Mouse (Mus musculus) midbrain, embryonic 11.5 days (tissue): ENCODE results near the gene Nek11. TPM values are rescaled to one million over a fixed set of nuclear protein-coding genes. Genes with fewer than 3 reads are reported as not detected.
A peak's percentile ranks its signal among the peaks of the same experiment; 100 is the strongest.

Experiments
- ATAC-seq: fragments of 200-750 bp; cut with Nextera tagmentation; 2 replicates; pipeline ENCODE4 v1.8.0; 2017; ENCODE audit warnings: moderate TSS enrichment, moderate library complexity; ENCODE audit not compliant: low FRiP score
- DNase-seq: peaks from one replicate; pipeline ENCODE4 v3.0.0; 2015; ENCODE audit warnings: low spot score; ENCODE audit errors: missing footprints
- H3K27ac ChIP-seq: fragments of 300-500 bp; sonication (generic); 2 replicates; pipeline ENCODE4 v1.5.1; 2014; ENCODE audit warnings: low read depth, low read length
- H3K27me3 ChIP-seq: fragments of 300-500 bp; sonication (generic); 2 replicates; pipeline ENCODE4 v1.6.1; 2014; ENCODE audit warnings: mild to moderate bottlenecking, low read length, moderate library complexity, mixed read lengths; ENCODE audit not compliant: control insufficient read depth, insufficient read depth
- H3K36me3 ChIP-seq: fragments of 300-500 bp; sonication (generic); 2 replicates; pipeline ENCODE4 v1.6.1; 2014; ENCODE audit warnings: mild to moderate bottlenecking, low read length, moderate library complexity, mixed read lengths; ENCODE audit not compliant: control insufficient read depth, insufficient read depth
- H3K4me1 ChIP-seq: fragments of 300-500 bp; sonication (generic); 2 replicates; pipeline ENCODE4 v1.6.1; 2014; ENCODE audit warnings: low read length; ENCODE audit not compliant: control insufficient read depth, insufficient read depth
- H3K4me2 ChIP-seq: fragments of 300-500 bp; sonication (generic); 2 replicates; pipeline ENCODE4 v1.6.1; 2014; ENCODE audit warnings: mild to moderate bottlenecking, moderate library complexity
- H3K4me3 ChIP-seq: fragments of 300-500 bp; sonication (generic); 2 replicates; pipeline ENCODE4 v1.5.1; 2014; ENCODE audit warnings: low read depth, low read length
- H3K9ac ChIP-seq: fragments of 300-500 bp; sonication (generic); 2 replicates; pipeline ENCODE4 v1.6.1; 2014; ENCODE audit warnings: low read length
- H3K9me3 ChIP-seq: fragments of 300-500 bp; sonication (generic); 2 replicates; pipeline ENCODE4 v1.6.1; 2016; ENCODE audit warnings: low read length; ENCODE audit not compliant: control insufficient read depth
- WGBS: fragments of 180-500 bp; shearing (Covaris S2); extraction: QIAGEN DNeasy Blood & Tissue Kit; methylation state at CpG from one replicate; pipeline ENCODE4 v1.1.7; 2014; 5-methylcytosine and 5-hydroxymethylcytosine counted together
- polyA plus RNA-seq: library from polyadenylated mRNA; unstranded; fragments of >200 nt; fragmentation: Nextera tagmentation; extraction: Ambion mirVana; gene quantifications from 2 replicates; pipeline ENCODE4 v1.2.1, GENCODE M21; 2014

The Nek11 gene
- polyA plus RNA-seq, 1 experiment from 2014 or later, result 0.79 TPM

DNA sequence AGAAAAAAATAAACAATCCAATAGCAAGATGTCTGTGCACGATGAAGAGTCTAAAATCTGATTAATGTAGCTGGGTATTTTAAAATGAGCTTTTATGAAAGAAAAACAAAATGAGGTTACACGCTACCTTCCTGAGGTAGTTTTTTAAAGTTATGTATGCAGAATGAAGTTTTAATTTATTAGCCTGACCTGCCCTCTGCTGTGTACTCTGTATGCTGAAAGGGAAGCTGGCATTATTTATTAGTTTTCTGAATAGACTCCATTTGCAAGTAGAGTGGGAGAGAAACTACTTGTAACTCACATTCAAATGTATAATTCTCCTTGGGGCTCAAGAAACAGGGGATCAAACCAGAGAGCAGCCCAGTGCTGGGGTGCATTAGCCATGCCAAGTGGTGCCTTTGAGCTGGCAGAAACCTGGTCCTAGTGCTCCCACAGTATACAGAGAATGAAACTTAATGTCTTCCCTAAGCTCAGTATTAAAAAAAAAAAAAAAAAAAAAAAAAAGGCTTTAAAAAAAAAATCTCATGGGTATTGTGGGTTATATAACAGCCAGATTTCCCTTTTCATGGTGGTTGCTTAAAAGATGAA lies 94.5 kb downstream of the Nek11 start:
- Histone ChIP-seq H3K27ac (no peak overlapping the region), H3K4me1 (no peaks in the 10 kb centered on the region), H3K4me3 (no peak overlapping the region), H3K9ac (no peak overlapping the region), H3K27me3 (peaks cover 7% of the 10 kb centered on the region; the same call in 1 of the 2 replicates), H3K9me3 (no peaks in the 10 kb centered on the region), H3K4me2 (no peak overlapping the region), H3K36me3 (no peaks in the 10 kb centered on the region)
- DNase-seq (no peak), ATAC-seq (no peak)
- 87% methylated on average over 2 of the region's 2 CpGs for WGBS

DNA sequence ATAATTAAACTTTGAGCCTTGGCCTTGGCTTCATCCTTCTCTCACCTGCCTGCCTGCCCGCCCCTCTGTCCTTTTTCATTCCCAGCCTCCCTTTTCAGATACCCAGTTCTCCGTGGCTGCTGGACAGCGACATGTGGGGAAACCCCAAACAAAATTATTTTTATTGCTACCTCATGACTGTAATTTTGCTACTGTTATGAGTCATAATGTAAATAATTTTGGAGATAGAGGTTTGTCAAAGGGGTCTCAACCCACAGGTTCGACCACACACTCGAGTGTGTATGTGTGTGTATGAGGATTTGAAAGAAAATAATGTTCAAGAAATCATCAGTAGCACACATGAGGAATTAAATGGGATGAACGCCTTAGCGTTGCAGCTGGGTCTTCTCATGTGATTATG lies 110.7 kb downstream of the Nek11 start:
- H3K9me3 ChIP-seq, result no peaks in the 10 kb centered on the region
- DNase-seq, result no peak
- H3K4me1 ChIP-seq, result 0 out of 2 replicates have a peak, but pooled peaks cover under 1% of the 10 kb centered on the region
- no peaks in the 10 kb centered on the region for H3K27me3 ChIP-seq
- ATAC-seq, result no peak
- no peak overlapping the region for H3K27ac ChIP-seq
- 39% methylated on average over 7 of the region's 7 CpGs for WGBS
- no peak overlapping the region for H3K9ac ChIP-seq
- no peak overlapping the region for H3K4me2 ChIP-seq
- H3K36me3 ChIP-seq, result no peaks in the 10 kb centered on the region
- H3K4me3 ChIP-seq, result no peak overlapping the region

DNA sequence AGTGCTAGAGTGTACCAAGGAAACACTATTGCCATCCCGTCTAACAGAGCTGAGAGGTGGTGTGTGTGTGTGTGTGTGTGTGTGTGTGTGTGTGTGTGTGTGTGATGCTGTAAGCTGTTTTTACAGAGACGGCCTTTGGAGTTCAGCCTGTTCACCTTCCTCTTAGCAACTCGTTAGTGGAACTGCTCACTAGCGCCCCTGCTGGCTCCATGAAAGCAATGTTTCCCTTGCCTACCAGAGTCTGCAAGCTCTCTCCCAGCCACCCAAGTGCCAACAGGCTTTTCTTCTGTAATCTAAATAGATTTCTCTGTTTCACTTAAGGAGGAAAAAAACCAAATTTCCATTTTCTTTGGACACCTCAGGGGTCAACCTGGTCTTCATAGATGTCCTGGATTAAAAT lies 112.6 kb downstream of the Nek11 start:
- DNase-seq, result peak; percentile 94
- Histone ChIP-seq H3K4me1 (no peaks in the 10 kb centered on the region), H3K36me3 (no peaks in the 10 kb centered on the region), H3K9me3 (no peaks in the 10 kb centered on the region), H3K27ac (no peak overlapping the region), H3K4me2 (no peak overlapping the region), H3K27me3 (no peaks in the 10 kb centered on the region), H3K9ac (no peak overlapping the region), H3K4me3 (no peak overlapping the region)
- no peak for ATAC-seq
- 18% methylated on average over 4 of the region's 4 CpGs for WGBS

GRCm38 (mm10) chr9:105274925-105275324 lies 120.4 kb downstream of the Nek11 start:
- Histone ChIP-seq H3K27me3 (no peaks in the 10 kb centered on the region), H3K4me3 (no peak overlapping the region), H3K4me1 (peaks cover 3% of the 10 kb centered on the region; the same call in 1 of the 2 replicates), H3K36me3 (no peaks in the 10 kb centered on the region), H3K9me3 (no peaks in the 10 kb centered on the region), H3K4me2 (no peak overlapping the region), H3K27ac (no peak overlapping the region; the same call in 1 of the 2 replicates), H3K9ac (no peak overlapping the region)
- ATAC-seq (no peak), DNase-seq (no peak)
- 87% methylated on average over 3 of the region's 3 CpGs for WGBS

- Histone ChIP-seq H3K36me3 (no peaks in the 10 kb centered on the region), H3K27me3 (no peaks in the 10 kb centered on the region), H3K4me3 (no peak overlapping the region), H3K27ac (no peak overlapping the region; the same call in 1 of the 2 replicates), H3K9ac (no peak overlapping the region; the same call in 1 of the 2 replicates), H3K4me1 (peaks cover 3% of the 10 kb centered on the region; the same call in 1 of the 2 replicates), H3K4me2 (no peak overlapping the region), H3K9me3 (no peaks in the 10 kb centered on the region)
- WGBS, result 33% methylated on average over 6 of the region's 6 CpGs
- ATAC-seq, result peak; percentile 66
- DNase-seq, result no peak
These were observed 121.0 kb downstream of the Nek11 start for GRCm38 (mm10) chr9:105274286-105274685.

- Histone ChIP-seq H3K9ac (no peak overlapping the region), H3K27ac (no peak overlapping the region), H3K27me3 (no peaks in the 10 kb centered on the region), H3K4me3 (no peak overlapping the region), H3K4me2 (no peak overlapping the region), H3K36me3 (no peaks in the 10 kb centered on the region), H3K9me3 (no peaks in the 10 kb centered on the region), H3K4me1 (peaks cover 3% of the 10 kb centered on the region; the same call in 1 of the 2 replicates)
- WGBS, result 12% methylated on average over 7 of the region's 7 CpGs
- no peak for ATAC-seq
- no peak for DNase-seq
These were observed 123.1 kb downstream of the Nek11 start for GRCm38 (mm10) chr9:105272241-105272640.

GRCm38 (mm10) chr9:105263140-105263539 lies 132.2 kb downstream of the Nek11 start:
- Histone ChIP-seq H3K4me2 (no peak overlapping the region), H3K9me3 (no peaks in the 10 kb centered on the region), H3K36me3 (no peaks in the 10 kb centered on the region), H3K4me3 (no peak overlapping the region), H3K4me1 (no peaks in the 10 kb centered on the region), H3K9ac (no peak overlapping the region), H3K27ac (no peak overlapping the region), H3K27me3 (no peaks in the 10 kb centered on the region)
- ATAC-seq (no peak), DNase-seq (no peak)
- WGBS, result 80% methylated on average over 2 of the region's 2 CpGs

DNA sequence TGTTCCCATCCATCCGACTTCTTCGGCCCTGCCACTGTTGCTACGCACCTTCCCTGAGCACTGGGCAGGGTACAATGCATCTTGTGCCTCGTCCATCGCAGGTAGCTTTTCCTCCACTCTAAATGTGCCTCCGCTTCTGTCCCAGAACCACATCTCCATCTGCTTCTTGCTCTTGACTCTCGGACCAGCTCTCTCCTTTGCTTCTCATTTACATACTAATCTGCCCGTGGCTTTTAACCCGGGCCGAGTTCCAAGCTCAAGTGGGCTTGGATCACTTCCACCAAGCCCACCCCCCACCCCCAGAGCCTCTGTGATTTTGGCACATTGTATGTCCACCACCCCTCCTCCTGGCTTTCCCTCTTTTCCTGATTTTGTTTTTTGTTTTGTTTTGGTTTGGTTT lies 137.7 kb downstream of the Nek11 start:
- Histone ChIP-seq H3K4me2 (no peak overlapping the region), H3K4me3 (no peak overlapping the region), H3K27me3 (no peaks in the 10 kb centered on the region), H3K36me3 (no peaks in the 10 kb centered on the region), H3K4me1 (no peaks in the 10 kb centered on the region), H3K27ac (no peak overlapping the region), H3K9ac (no peak overlapping the region), H3K9me3 (no peaks in the 10 kb centered on the region)
- 70% methylated on average over 10 of the region's 10 CpGs for WGBS
- ATAC-seq (no peak), DNase-seq (no peak)

DNA sequence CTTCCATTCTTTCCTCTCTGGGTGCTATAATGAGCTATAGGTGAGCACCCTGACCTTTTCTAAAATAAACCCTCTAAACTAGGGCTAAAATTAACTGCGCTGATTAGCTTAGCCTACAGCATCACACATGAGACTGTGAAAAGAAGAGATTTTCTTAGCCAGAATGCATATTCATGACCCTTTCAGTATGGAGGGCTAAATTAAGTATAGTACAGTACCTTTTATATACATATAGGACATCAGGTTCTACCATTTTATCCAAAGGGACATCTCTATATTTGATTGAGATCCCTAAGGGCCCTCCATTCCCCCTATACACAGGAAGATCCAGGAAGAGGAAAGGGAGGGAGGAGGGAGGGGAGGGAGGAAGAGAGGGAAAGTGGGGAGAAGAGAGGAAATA lies 141.2 kb downstream of the Nek11 start:
- Histone ChIP-seq H3K4me2 (no peak overlapping the region), H3K27ac (no peak overlapping the region), H3K9ac (no peak overlapping the region), H3K4me1 (no peaks in the 10 kb centered on the region), H3K4me3 (no peak overlapping the region), H3K36me3 (no peaks in the 10 kb centered on the region), H3K27me3 (no peaks in the 10 kb centered on the region), H3K9me3 (no peaks in the 10 kb centered on the region)
- WGBS, result 87% methylated on average over 1 of the region's 1 CpGs
- DNase-seq (no peak), ATAC-seq (no peak)
